Mouse (Mus musculus) small intestine, adult 2 months (tissue): ENCODE measurements around the gene Lca5.

Source experiments
- CTCF ChIP-seq: fragments of 200-500 bp; IDR thresholded peaks from 2 replicates; pipeline ENCODE4 v1.5.1; 2012; ENCODE audit warnings: low read depth, mild to moderate bottlenecking, control low read depth, inconsistent platforms, low read length, moderate library complexity, mixed read lengths; ENCODE audit not compliant: insufficient replicate concordance, insufficient read length; ENCODE audit errors: extremely low read depth
- POLR2A ChIP-seq: fragments of 200-500 bp; IDR thresholded peaks from 2 replicates; pipeline ENCODE4 v1.6.1; 2012; ENCODE audit warnings: low read depth, mild to moderate bottlenecking, control low read depth, inconsistent platforms, low read length, moderate library complexity

DNA sequence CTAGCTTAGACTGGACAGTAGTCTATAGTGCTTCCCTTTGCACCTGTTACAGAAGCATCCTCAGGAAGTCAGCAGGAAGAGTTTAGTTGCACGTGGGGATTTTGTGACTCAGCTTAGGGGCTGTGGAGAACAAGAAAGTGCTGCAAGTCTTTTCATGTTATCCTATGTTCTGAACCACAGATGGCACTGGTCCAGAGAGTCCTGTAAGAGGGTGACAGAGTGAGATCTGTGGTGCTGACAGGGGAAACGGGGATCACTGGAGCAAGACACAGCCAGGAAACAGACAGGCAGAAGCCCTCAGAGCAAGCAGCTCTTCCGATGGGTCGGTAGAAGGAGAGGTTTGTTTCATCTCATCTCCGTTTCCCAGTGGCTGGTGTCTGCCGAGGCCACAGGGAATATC, 55.6 kb downstream of the Lca5 start:
- no peak for TF ChIP-seq POLR2A
- no peak for TF ChIP-seq CTCF
